Mouse (Mus musculus) left cerebral cortex, adult 2 months (tissue): ENCODE measurements at regions not wholly inside any gene's neighbourhood (a gene's known extent, or its start where the extent isn't known, plus 50 kb on each side); places are given as distances from the start of the nearest gene placed in this dataset.
"Not testable (repeated sequence)": the region's sequence is repeated elsewhere in the genome, so short reads cannot be mapped to it uniquely, and the experiment has no call there.

Source experiments
- DNase-seq, 2 experiments: peaks; one replicate each; pipeline ENCODE4 v3.0.0; 2021 to 2022; ENCODE audit warnings: low spot score in 2 of 2, mixed read lengths in 1 of 2; ENCODE audit errors: extremely low spot score in 1 of 2
- H3K27ac ChIP-seq: fragments of 200-600 bp; 2 replicates; pipeline ENCODE4 v1.8.1; 2022
- H3K4me3 ChIP-seq: fragments of 200-600 bp; 2 replicates; pipeline ENCODE4 v1.8.1; 2022
- CTCF ChIP-seq: fragments of 200-600 bp; IDR thresholded peaks from 2 replicates; pipeline ENCODE4 v1.8.1; 2022; ENCODE audit warnings: antibody characterized with exemption, mild to moderate bottlenecking, moderate library complexity
- intact Hi-C: fragments of 180-260 bp; cut with DNase I; formaldehyde crosslinking; loops from one replicate; pipeline ENCODE4 v1.15.1; 2025

DNA sequence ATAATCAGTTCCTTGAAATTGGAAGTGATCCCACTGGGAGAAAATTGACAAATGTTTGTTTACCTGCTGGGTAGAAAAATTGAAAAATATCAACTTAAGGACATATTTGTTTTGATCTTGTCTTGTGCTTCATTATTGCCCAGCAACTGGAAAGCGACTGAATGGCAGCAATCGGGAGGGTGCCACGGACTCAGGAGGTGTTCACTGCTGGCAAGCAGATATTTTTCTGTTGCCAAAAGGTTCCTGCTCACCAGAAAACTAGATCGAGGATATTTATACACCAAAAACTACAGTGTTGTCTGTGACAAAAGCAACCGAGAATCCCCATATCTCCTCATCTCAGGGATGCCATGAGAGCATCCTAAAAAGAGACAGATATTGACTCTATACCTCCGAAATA lies 71.4 kb downstream of the Gm21833 start:
- Histone ChIP-seq H3K4me3 (no peak overlapping the region), H3K27ac (no peak overlapping the region)
- intact Hi-C loops = no loop called here
- TF ChIP-seq CTCF = no peak
- DNase-seq = no peak

DNA sequence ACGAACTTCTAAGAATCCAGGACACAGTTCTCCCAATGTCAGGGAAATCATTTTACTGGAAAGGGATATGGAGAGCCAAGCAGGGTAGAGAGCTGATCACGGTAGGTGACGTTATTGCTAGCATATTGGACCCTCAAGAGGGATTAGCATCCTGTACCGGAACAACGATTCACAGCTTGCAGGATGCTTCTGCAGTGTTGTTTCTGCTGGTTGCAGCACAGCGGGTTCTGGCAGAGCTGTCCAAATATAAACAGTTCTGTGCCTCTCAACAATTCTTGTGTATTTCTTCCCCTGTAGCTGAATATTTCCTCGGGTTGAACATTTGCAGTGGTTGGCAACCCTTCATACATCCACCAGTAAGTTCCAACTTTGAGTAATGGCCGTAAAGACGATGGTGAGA lies 92.4 kb downstream of the Gm21833 start:
- Histone ChIP-seq H3K27ac (no peak overlapping the region), H3K4me3 (no peak overlapping the region)
- TF ChIP-seq CTCF = no peak
- no peak for DNase-seq
- intact Hi-C loops = no loop called here

DNA sequence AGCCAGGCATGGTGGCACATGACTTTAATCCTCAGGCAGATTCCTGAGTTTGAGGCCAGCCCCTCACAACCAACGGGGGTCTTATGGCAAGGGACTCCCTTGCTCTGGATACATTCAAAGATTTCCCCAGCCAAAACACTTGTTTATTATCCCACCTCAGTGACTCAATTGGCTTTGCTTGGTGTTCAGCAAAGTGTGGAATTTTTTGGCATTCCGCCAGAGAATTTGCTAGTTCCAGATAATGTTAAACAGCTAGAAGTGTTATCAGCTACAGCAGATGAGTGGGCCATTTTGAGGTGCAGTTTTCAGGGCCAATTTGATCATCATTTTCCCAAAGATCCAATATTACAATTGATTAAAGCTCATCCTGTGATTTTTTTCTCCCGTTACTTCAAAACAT lies 130.8 kb downstream of the Gm21833 start:
- H3K27ac ChIP-seq, DNase-seq, intact Hi-C loops, H3K4me3 ChIP-seq: not testable (repeated sequence)

DNA sequence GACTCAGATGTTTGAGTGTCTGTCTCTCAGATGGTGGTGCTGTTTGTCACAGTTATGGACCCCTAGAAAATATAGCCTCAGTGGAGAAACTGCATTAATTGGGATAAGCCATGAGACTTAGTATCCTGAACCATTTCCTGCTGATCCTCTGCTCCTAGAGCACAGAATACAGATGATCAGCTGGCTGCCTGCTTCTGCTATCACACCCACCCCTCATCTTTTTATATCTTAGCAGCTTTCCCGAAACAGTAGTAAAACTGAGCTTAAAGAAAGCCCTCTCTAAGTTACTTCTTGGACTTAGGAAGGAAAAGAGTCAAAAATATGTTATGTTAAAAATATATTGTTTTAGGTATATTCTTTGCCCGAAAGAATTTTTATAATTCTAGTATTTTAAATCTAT lies 163.5 kb downstream of the Gm21833 start:
- DNase-seq = no peak
- no peak overlapping the region for H3K27ac ChIP-seq
- no peak for TF ChIP-seq CTCF
- no peak overlapping the region for H3K4me3 ChIP-seq
- intact Hi-C loops = no loop called here

- intact Hi-C loops = no loop called here
- H3K4me3 ChIP-seq = no peak overlapping the region
- no peak for TF ChIP-seq CTCF
- H3K27ac ChIP-seq = no peak overlapping the region
- no peak for DNase-seq
Measured at GRCm38 (mm10) chr16:82997861-82998260, 169.7 kb downstream of the Gm21833 start.

DNA sequence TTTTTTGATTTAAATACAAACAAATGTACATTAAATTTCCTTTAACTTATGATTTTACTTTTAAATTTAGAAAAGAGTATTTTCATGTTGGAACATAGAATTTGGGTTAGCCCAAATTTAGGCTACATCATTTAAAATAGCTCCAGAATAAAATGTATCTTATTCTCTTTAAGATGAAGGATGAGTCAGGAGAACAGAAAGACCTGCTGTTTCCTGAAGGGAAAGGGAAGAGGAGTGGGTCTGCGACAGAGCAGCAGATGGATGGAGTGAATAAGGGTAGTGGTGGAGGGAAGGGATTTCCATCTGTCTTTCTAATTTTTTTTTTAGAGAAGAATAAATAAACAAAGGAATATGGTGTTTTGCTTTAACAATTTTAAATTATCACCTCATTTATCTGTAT lies 193.1 kb downstream of the Gm21833 start:
- intact Hi-C loops = loop anchor here (1.0 to 10.0 kb wide), 5 partner anchors 90 to 1096 kb away; no protein-coding TSS in a partner anchor
- TF ChIP-seq CTCF = no peak
- Histone ChIP-seq H3K4me3 (no peak overlapping the region), H3K27ac (no peak overlapping the region; the same call in 1 of the 2 replicates)
- DNase-seq = no peak

DNA sequence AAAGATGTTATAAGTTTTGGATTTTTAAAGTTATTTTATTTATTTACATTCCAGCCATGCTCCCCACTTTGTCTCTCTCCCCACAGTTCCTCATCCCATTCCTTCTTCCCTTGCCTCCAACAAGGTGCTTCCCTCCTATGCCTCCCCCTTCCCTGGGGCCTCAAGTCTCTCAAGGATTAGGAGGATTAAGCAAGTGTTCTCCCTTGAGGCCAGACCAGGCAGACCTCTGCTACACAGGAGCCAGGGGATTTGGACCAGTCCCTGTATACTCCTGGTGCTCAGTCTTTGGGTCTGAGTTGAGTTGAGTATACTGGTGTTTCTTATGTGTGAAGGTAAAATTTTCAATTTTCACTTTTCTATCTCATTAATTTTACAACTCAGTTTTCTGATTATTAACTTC lies 235.2 kb downstream of the Gm21833 start:
- no peak overlapping the region for H3K27ac ChIP-seq
- intact Hi-C loops = no loop called here
- no peak overlapping the region for H3K4me3 ChIP-seq
- TF ChIP-seq CTCF = no peak
- no peak for DNase-seq

DNA sequence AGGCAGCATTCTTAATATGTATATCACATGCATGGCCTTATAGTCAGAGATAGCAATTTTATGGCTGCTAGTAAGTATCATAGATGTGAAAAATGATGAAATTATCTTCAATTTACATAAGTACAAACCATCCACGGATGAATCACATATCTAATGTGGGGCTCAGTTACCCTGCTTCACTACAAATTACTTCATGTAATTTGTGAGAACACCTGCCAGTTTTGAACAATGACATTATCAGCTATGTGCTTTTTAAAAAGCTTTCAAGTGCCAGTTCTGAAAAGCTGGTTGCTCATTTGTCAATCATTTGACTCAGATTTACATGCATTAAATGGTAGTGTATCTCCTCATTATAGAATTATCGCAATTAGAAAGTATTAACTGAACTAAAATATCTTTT lies 243.3 kb downstream of the Gm21833 start:
- DNase-seq = no peak
- intact Hi-C loops = no loop called here
- TF ChIP-seq CTCF = no peak
- H3K4me3 ChIP-seq = no peak overlapping the region
- H3K27ac ChIP-seq = no peak overlapping the region

DNA sequence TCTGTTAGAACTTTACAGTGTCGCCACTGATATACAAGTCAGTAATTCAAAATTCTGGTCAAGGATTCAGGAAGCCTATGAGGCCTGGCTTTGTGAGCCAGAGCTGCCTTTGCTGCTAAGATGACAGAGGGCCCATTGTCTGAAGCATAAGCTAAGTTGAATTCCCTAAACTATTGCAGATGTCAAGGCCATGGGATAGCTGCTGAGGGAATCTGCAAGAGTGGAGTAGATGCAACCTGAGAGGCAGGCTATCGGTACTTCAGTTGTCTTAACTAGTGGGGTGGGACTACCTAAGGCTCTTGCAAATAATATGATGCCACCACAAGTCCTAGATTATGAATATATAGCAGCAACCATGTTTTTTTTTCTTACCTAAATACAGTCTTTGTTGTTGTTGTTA lies 263.9 kb downstream of the Gm21833 start:
- no peak overlapping the region for H3K27ac ChIP-seq
- no peak for DNase-seq
- intact Hi-C loops = no loop called here
- no peak overlapping the region for H3K4me3 ChIP-seq
- no peak for TF ChIP-seq CTCF

- Histone ChIP-seq H3K27ac (peak overlapping the region; percentile 69), H3K4me3 (no peak overlapping the region)
- intact Hi-C loops = loop anchor here (1.0 to 5.0 kb wide), 4 partner anchors 82 to 679 kb away; no protein-coding TSS in a partner anchor
- no peak for TF ChIP-seq CTCF
- DNase-seq = no peak
Measured at GRCm38 (mm10) chr16:83111128-83111527, 282.9 kb downstream of the Gm21833 start.

DNA sequence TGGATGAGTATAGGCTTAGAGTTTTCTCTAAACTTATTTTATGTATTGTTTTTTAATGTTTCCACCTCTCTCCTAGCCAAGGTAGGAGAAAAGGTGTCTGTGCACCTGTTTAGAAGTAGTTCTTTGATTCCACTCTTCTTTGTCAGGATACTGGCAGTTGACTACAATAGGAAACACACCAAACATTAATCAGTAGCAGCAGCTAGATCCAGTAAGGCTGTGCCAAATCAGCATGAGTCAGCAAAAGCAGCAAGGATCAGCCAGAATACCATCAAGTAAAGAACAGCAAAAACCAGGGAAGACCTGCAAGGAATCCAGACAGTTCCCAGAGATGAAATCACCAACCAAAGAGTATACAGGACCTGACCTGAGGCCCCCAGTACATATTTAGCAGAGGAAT lies 303.7 kb downstream of the Gm21833 start:
- DNase-seq = no peak
- H3K27ac ChIP-seq = no peak overlapping the region
- H3K4me3 ChIP-seq = no peak overlapping the region
- intact Hi-C loops = no loop called here
- no peak for TF ChIP-seq CTCF

GRCm38 (mm10) chr16:83173021-83173420 lies 344.8 kb downstream of the Gm21833 start:
- Histone ChIP-seq H3K27ac (peak overlapping the region; percentile 44; the same call in 1 of the 2 replicates), H3K4me3 (no peak overlapping the region)
- DNase-seq = no peak
- no peak for TF ChIP-seq CTCF
- intact Hi-C loops = no loop called here

DNA sequence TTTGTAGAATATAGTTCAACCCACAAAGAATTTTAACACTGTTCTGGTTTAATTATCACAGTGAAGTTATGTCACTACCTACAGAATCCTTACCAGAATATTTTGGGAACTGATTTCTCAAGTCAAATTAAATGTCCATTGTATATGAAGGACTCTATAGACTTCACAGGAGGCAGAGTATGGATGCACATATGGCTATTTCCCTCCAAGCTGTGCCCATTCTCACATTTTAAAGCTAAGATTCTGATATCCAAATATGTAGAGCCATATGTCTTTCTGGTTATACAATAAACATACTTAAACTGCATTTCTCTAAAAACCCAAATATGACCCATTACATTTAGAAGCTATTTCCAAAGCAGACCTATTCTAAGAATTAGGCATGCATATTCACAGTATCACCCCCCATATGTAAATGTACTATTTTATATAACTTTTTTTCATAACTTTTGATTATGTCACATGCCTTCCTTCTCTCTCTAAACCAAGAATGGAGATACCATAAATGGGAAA lies 365.3 kb downstream of the Gm21833 start:
- no peak for DNase-seq
- H3K4me3 ChIP-seq = no peak overlapping the region
- intact Hi-C loops = loop anchor here (1.0 to 10.0 kb wide), 5 partner anchors 82 to 921 kb away; no protein-coding TSS in a partner anchor
- no peak for TF ChIP-seq CTCF
- H3K27ac ChIP-seq = peak overlapping the region; percentile 45; the same call in 1 of the 2 replicates
